Mouse (Mus musculus) olfactory bulb, adult 2 months (tissue): ENCODE data around the gene Prrx1.

Experiments used
- CTCF ChIP-seq: fragments of 200-500 bp; IDR thresholded peaks from 2 replicates; pipeline ENCODE4 v1.5.1; 2012; ENCODE audit warnings: low read depth, mild to moderate bottlenecking, low read length, moderate library complexity; ENCODE audit not compliant: insufficient read depth
- POLR2A ChIP-seq: fragments of 200-500 bp; IDR thresholded peaks from 2 replicates; pipeline ENCODE4 v1.6.1; 2012; ENCODE audit warnings: mild to moderate bottlenecking, low read depth, low read length, moderate library complexity; ENCODE audit not compliant: insufficient read depth

GRCm38 (mm10) chr1:163198767-163199166 is 114.7 kb downstream of the Prrx1 start:
- TF ChIP-seq CTCF (no peak), POLR2A (no peak)
